Mouse (Mus musculus) c-Kit-positive CD71-positive TER-119-positive erythroid progenitor cells, embryonic 14.5 days (primary cell): Measurements from ENCODE around the gene Zp2.

Experiments used
- DNase-seq: peaks from one replicate; pipeline ENCODE4 v3.0.0-alpha.2; 2013; ENCODE audit warnings: low spot score

Gene Zp2

DNA sequence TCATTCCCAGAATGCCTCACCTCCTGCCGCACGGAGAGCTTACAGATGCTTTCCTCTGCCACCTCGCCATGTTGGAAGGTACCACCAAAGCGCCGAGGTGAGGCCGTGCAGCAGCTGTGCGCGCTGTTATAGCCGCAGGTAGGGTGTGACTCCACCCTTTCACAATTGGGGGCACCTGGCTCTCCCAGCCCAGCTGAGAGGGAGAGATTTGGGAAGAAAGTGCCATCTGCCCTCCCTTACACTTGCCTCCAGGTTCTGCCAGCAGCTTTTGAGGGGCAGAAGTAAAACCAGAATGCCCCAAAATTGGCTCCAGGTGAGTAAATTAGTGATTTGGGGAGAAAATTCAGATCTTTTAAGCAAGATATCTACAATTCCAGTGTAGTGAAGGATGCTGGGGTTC is at the start of gene Zp2:
Gene Zp2, minus strand, starts transcription at position 101 of the 400 bp plus-strand sequence.
- DNase-seq: no peak

DNA sequence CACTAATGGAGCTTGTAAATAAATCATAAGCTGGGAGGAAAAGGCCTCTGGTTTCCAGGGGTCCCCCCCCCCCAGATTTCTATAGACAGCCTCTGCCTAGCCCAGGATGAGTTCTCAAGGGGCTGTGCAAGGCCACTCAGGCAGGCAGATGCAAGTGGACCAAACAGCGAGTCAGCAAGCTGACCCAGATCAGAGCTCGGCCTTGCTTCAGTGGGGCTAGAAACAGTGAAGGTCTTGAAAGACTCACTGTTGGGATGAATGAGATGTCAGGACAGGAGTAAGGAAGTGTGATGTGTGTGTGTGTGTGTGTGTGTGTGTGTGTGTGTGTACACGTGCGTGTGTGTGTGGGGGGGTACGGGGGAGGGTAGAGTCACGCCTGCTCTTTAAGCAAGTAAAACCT is 47.7 kb upstream of the Zp2 start:
- no peak for DNase-seq

DNA sequence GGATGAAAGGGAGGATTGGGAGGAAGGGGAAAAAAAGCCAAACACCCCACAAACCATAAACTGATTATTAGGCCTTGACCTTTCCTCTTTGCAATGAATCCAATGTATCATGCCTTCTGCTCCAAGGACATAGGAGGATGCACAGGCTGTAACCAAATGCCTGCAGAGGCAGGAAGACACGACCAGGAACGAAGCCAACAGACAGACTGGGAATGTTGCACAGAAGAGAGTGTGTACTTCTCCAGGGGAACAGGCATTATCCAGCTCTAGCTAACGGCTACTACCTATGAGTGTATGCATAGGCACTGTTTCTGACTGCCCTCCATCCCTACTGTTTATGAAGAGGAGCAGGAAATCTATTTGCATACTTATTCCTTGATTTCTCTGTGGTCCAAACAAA is 47.1 kb upstream of the Zp2 start:
- DNase-seq: no peak

DNA sequence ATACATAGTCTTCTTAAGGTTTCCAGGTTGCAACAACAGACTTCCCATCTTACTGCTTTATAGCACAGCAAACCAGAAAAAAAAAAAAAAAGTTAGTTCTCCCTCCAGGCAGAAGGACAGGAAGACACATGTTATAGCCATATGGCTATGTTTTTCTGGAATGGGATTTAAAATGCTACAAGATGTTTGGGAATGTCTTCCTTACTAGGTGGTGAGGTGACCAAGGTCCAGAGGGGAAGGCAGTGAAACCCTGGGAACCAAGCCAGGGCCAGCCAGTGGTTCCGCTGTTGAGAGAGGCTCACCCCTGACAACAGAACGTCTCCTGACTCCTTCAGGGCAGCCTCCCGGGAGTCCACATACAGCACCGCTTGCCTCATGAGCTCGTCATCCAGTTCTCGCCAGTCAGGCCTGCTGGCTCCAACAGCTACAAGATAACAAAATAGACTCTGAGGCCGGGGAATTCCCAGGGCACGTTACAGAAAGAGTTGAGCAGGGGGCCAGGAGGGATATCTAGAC is 45.1 kb upstream of the Zp2 start:
- DNase-seq: no peak

DNA sequence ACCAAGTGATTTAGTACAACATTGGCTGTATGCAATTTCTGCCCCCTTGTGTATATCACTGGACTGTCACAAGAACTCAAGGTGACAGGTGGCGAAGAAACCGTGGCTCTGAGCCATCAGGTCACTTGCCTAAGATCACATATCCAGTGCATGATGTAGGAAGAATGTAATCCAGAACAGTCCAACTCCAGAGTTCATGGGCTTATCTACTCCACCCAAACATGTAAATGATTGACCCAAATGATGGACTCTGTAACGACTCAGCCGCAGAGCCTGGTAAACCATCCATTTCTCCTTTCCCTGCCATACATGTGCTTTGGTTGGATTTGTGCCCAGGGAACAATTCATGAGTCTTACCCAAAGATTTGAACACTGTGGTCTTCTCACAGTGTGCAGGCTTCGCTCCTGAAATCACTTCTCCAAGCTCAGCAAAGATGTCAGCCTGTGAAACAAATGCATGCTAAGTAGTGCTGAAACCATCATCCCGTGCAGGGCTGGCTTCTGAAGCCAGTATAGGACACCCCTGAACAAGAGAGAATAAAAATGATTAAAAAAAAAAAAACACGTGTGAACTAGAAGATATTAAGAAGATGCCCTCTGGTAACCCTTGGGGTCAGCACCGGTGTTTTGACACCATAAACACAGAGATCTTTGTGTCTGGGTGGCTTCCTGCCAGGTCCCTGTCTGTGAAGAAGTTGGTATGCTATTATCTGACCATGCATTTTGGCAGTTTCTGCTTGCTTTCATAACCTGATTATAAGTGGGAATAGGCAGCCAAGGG is 44.5 kb upstream of the Zp2 start:
- DNase-seq: no peak

DNA sequence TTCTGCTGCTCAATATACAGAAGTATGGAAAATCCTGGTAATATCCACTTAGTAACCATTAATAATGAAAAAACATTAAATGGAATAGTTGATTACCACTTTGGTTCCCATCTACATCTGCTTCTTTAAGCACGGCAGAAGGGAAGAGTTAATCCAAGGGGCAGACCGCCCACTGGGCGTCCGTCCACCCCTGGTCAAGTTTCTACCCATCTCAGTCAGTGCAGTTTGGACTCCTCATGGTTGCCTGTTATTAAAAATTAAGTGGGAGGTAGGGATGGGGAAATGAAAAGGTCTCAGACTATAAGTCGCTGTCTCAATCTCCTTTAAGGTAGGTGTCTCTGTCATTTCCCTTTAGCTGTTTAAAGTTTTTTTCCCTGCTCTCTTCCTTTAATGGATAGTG is 43.9 kb upstream of the Zp2 start:
- DNase-seq: no peak

DNA sequence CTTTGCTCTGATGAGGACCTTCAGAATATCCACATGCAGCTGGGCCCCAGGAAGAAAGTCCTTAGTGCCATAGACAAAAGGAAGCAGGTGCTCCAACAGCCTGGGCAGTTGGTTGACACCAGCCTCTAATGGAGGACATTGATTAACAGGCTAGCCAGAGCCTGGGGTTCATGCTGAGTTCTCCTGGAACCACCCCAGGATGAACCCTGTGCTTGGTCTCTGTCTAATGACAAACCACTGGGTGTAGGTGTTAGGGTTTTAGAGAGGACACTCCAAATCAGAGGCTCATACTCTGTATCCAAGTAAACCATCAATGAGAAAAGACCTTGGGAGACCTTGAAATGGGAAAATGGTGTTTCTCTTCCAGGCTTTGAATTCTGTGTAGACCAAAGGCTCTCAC is 37.8 kb upstream of the Zp2 start:
- DNase-seq: no peak

DNA sequence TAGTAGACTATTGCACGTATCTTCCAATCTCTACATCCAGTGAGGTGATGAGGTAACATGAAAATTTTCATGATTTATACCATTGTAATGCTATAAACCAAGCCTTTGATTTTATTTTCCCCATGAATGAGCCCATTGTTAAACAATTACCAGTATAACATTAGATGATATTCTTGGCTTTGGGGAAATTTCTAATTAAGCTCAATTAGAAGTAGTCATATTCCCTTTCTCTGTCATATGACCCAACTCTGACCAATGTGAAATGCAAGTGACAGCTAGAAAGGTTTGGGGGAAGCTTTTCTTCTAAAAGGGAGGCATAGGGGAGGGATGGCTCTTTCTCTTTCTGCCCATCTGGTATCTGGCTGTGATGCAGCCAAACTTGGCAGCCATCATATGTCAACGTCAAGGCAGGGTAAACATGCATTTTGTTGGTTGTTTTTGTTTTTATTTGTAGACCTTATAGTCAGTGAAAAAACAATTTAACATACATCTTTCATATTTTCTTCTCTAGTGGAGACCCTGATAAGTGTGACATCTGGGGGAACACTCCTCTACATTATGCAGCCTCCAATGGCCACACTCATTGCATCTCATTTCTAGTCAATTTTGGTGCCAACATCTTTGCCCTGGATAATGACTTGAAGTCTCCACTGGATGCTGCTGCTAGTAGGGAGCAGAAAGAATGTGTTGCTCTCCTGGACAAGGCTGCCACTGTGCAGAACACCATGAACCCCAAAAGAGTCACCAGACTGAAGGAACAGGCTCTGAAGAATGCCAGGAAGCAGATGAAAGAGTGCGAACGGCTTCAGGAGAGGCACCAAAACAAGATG is 36.5 kb upstream of the Zp2 start:
- no peak for DNase-seq

DNA sequence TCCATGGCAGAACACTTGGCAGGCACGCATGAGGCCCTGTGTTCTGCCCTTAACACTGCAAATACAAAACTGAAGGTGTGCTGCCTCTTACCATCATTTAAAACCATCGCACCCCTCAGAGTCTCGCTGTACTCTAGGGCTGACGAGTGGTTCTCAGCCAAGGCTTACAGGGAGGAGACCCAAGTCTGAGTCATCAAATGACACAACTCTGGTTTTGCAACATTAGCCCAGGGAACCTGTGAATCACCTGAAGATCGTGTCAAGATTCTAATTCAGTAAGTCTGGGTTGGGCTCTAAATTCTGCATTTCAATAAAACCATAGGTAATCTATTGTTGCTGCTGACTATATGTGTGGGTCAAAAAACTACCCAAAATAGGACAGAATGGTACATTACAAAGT is 35.5 kb upstream of the Zp2 start:
- DNase-seq: no peak

DNA sequence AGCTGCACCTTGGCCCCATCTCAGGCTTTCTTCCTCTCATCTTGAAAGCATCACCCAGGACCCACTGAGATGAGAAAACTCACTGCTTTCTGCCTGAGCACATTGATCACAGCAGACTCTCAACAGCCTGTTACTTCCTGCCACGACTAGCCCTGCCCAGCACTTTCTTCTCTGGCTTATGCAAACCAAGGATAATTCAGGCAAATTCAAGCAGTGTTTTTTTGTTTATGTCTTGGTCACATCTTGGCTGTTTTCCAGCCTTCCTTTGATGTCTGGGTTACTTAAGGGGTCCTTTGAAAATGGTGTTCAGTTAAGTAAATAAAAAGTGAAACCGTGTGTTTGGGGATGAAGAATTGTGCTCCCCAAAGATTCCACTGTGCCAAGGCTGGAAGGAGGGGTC is 33.8 kb upstream of the Zp2 start:
- no peak for DNase-seq

DNA sequence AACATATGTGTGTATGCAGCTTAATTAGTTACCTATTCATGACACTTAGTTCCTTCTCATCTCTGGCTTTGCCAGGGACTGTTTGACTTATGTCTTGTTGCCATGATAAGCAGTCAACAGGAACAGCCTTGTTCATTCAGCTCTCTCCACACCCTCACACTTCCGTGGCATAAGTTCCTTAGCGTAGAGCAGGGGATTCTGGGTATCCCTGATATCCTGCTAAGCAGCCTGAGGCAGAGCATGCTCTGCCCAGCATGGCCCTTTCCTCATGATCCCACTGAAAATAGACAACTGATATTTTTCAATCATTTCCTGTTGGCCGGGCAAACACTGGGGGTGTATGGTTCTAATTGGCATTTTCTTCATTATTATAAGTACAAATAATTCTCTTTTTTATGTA is 32.5 kb upstream of the Zp2 start:
- no peak for DNase-seq

DNA sequence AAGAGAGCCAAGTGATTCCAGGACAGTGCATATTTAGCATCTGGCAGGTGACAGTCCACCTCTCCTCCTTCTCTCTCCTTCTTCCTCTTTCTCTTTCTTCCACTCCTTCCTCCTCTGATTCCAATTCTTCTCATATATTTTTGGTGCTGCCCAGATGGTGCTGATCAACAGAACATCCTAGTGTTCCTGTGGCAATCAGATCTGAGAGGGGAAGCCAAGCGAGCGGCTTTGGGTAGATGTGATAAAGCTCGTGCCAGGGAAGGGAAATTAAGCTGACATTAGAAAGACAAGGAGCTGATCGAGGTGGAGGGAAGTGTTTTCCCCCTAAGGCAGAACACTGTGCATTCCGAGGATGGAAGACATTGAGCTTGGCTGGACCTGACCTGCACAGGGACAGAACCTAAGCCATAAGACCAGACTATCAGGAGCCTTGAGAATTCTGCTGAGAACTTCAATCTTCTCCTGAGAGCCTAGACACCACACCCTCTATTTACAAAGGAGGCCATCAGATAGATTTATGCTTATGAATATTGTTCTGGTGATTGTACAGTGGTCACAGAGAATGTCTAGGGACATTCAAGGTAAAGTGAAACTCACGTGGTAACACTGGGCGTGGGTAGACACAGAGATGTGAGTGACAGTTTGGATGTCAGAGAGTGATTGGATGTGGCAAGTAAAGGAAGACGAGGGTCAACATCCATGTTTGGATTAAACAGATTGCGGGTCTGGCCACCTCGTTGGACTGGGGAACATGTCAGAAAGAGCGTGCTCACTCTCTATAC is 29.8 kb upstream of the Zp2 start:
- DNase-seq: no peak

DNA sequence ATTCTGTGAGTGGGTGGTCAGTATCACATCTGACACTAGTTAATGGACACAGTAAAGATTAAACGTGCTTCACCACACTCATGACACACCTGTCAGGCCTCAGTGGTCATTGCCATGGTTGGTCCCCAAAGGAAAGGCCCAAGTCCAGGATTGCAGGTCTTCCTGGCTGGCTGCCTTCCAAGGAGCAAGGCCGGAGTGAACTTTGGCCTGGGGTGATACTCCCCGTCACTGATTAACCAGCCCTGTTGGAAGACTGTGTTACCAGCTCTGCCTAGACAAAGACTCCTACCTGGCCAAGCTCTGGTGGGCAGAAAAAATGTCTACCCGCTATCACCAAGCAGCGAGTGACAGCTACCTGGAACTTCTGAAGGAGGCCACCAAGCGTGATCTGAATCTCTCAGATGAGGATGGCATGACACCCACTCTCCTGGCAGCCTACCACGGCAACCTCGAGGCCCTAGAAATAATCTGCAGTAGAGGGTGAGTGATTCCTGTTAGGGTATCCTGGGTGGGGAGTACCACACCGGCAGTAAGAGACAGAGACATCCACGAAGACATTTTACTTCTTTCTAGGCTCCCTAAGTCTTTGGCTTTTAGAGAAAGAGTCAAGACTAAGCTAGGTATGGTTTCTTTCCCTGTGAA is 28.6 kb upstream of the Zp2 start, which contains the start of gene Anks4b:
Gene Anks4b, plus strand, starts transcription at position 256 of the 642 bp plus-strand sequence.
- DNase-seq: no peak

DNA sequence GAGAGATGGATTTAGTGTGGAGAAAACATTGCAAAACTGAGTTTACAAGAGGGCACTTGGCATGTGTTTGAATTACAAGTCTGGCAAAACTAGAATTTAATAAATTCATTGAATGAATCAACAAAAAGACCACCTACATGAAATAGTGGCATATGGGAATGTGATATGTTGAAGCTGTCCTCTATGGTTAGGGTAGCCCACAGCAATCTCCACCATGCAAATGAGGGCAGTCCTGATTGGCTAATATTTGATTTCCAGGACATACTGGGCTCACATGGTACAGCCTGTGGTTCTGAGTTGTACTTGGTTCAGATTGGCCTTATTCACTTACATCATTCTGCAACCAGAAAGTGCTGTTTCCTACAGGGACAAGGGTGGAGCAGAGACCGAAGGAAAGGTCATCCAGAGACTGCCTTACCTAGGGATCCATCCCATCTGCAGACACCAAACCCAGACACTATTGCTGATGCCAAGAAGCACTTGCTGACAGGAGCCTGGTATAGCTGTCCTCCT is 27.2 kb upstream of the Zp2 start:
- no peak for DNase-seq

DNA sequence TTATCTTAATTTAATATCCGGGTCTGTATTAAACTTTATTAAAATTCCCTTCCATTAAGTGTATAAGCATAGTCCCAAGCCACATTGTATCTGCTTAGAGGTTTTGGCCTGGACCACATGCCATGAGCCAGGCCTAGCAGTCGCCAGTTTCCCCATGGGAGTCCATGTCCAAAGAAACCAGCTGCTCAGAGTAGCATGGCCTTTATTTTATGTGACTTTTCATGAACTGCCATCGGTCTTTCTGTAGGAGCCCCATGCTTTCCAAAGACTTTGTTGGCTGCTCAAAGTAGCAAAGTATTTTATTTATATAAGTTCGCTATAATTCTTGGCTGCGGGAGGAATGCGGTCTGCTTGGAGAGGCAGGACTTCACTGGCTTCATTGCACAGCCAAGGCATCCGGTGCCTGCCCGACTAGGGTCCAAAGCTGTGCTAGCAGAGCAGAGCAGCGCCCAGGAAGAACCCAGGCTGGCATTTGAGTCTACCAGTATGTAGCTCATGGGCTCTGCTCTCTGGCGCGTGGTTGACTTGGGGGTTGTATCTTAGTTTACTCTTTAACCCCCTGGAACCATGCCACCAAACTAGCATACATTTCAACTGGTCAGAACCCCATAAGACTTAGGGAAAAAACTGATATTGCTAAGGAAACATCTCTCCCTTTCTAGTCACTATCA is 18.6 kb upstream of the Zp2 start:
- no peak for DNase-seq

DNA sequence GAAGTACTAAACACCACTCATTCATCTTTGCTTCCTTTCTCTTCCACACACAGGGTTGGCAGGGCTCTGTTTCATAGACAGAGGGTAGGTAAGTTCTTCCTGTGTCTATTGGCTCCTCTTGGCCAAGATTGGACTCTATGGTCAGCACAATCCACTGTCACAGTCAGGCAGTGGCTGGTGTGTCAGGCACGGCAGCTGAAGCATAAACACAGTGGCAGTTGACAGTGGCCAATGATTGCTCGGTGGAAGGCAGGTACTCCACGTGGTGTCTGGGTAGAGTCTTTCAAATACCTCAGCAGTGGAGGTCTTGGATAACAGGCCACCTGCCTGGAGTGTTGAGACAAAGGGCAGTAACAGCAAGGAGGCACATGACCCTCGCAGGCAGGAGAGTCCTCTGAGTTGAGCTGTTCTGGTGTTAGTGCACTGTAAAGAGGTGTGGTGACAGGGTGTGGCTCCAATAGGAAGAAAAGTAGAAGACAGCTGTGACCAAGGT is 13.1 kb upstream of the Zp2 start:
- no peak for DNase-seq

DNA sequence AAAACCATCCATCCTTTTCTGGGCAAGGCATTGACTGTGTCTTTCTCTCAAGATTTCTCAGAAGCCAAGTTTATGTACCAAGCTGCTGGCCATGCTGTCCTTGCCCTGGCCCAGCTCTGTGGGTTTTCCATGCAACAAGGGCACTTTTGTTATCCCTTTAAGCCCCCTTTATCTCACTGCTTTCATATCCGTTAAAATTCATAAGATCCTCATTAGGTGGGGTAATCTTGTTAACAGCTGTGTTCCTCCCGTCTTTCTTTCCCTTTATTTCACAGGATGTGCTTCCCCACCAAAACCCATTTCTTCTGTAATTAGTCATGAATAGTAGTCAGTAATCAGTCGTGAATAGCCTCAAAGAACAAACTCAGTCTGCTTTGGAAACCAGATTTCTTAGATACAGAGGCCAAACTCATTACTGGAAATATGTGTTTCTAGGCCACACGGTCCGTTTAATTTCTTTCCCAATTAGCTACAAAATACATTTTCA is 12.5 kb upstream of the Zp2 start:
- no peak for DNase-seq

DNA sequence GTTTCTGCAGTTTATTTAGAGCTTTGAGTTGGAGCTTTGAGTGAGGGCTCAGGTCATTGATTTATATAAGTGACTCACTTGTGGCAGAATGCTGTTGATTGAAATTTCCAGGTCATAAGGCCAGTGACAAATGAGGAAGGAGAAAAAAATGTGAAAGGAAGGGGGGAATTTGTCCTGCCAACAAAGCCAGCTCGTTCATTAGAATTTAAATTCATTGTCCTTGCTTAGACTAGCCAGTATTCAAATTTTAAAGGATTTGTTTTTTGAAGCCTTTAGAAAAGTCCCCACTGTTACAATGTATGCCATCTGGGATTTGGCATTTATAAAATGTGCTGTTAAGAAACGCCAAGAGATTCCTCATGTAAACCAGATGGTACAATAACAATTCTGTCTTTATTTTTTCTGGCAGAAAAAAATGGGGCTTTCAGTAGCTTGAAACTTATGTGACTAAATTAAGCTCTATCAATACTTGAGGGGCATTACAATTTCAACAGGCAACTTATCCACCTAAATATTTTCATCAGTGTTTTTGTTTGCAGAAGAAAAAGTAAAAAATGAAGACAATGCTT is 11.8 kb upstream of the Zp2 start:
- no peak for DNase-seq

DNA sequence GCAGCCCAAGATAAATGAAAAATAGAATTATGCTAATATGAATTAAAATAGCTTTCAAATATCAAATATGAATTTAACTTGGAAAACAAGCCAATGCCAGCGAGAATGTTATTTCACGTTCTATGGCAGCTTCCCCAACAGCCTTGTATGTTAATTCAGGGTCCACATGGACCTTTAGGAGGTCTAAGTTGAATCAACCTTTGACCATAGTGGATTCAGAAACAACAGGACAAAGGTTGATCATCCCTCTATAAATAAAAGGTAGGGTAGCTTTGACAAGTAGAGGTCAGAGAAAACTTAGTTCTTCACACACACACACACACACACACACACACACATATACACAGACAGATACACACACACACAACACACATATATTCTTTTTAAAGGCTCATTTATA is 5.8 kb upstream of the Zp2 start:
- no peak for DNase-seq

DNA sequence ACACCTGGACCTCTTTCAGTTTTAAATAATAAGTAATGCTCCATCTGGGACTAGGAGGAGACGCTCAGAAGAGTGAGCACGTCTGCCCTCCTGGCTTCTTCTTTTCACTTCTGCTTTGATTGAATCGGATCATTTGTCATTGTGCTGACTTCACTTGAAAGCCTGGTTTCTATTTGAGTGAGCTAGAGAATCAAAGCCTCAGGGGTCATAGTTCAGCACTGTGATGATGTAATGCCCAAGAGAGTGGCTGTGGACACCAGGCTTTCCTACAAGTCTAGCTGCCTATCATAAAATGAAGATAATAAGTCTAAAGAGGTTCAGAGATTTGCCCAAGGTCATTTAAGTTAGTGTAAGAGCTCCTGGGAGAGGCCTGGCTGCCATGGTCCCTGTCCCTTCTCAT is 5.2 kb upstream of the Zp2 start:
- DNase-seq: no peak
